Mouse (Mus musculus): ENCODE measurements around the gene Lca5l. TPM values are rescaled to one million over a fixed set of nuclear protein-coding genes. Genes with fewer than 3 reads are reported as not detected.
"Not testable (repeated sequence)": the region's sequence is repeated elsewhere in the genome, so short reads cannot be mapped to it uniquely, and the experiment has no call there.

Lca5l gene
- total and polyA plus RNA-seq, 3 experiments, result 0.12 to 0.24 TPM; not detected in 1

GRCm38 (mm10) chr16:96145110-96145800 is 46.8 kb downstream of the Lca5l start, which contains the start of gene Wrb (continued):
- TF ChIP-seq POLR2AphosphoS5 (IDR thresholded peaks at IDR 0.05; ENCODE audit: borderline replicate concordance, low read depth, low read length), result no peak
- no peak; the same call in 1 of the 2 replicates for TF ChIP-seq ETS1 (IDR thresholded peaks at IDR 0.05; ENCODE audit: low read depth, low read length)
- TF ChIP-seq HCFC1 (IDR thresholded peaks at IDR 0.05; ENCODE audit: low read depth, low read length), result peak; percentile 89
- TF ChIP-seq MAFK (IDR thresholded peaks at IDR 0.05; ENCODE audit: borderline replicate concordance, low read depth, low read length), result no peak
- TF ChIP-seq SMC3 (IDR thresholded peaks at IDR 0.05; ENCODE audit: low read depth, low read length), result peak; percentile 50
- TF ChIP-seq POLR2A (IDR thresholded peaks at IDR 0.05; ENCODE audit: control insufficient read depth in 1 of 2, insufficient read depth in 1 of 2, low read depth in 1 of 2, low read length in 2 of 2, poor library complexity in 1 of 2), result peak in 1 of 2 experiments; percentile 82; a peak in 2 of 4 replicates
- TF ChIP-seq SIN3A (IDR thresholded peaks at IDR 0.05; ENCODE audit: low read length), result peak; percentile 83; the same call in 1 of the 2 replicates
- TF ChIP-seq ZC3H11A (IDR thresholded peaks at IDR 0.05; ENCODE audit: low read depth, low read length), result no peak
- no peak for TF ChIP-seq POLR2AphosphoS2 (IDR thresholded peaks at IDR 0.05; ENCODE audit: low read length)
- peak; percentile 84 for TF ChIP-seq RCOR1 (IDR thresholded peaks at IDR 0.05; ENCODE audit: low read depth, low read length)
- peak; percentile 87 for TF ChIP-seq NELFE (IDR thresholded peaks at IDR 0.05; ENCODE audit: low read depth, low read length)
- no peak for TF ChIP-seq JUND (IDR thresholded peaks at IDR 0.05; ENCODE audit: low read depth, low read length)

- not testable (repeated sequence) for H3K9ac ChIP-seq (ENCODE audit: control insufficient read depth, low read depth, low read length, poor library complexity, severe bottlenecking); H3K27me3 ChIP-seq (ENCODE audit: control insufficient read depth in 1 of 2, insufficient read depth in 2 of 2, low read length in 2 of 2); H3K9me3 ChIP-seq (replicated peaks; ENCODE audit: insufficient read depth, low read length); H3K36me3 ChIP-seq (ENCODE audit: control insufficient read depth in 1 of 2, insufficient read depth in 2 of 2, low read length in 2 of 2); H3K27ac ChIP-seq (ENCODE audit: control insufficient read depth, low read depth, low read length); H3K4me3 ChIP-seq (ENCODE audit: control insufficient read depth in 1 of 2, insufficient read depth in 1 of 2, low read depth in 2 of 2, low read length in 2 of 2); DNase-seq (ENCODE audit: low read depth, low spot score)
- Histone ChIP-seq H3K4me1 (ENCODE audit: control insufficient read depth in 1 of 2, insufficient read depth in 2 of 2, low read length in 2 of 2) (peaks cover 0 to 12% of the 10 kb centered on the region in 2 experiments; a peak in 1 of 4 replicates), H3K79me2 (ENCODE audit: control insufficient read depth, insufficient read depth, low read length, poor library complexity) (peaks cover 37% of the 10 kb centered on the region)
- peak in 1 of 2 experiments; percentile 28; a peak in 1 of 4 replicates for TF ChIP-seq EP300 (IDR thresholded peaks at IDR 0.05; ENCODE audit: low read depth in 1 of 2, low read length in 2 of 2)
Measured at GRCm38 (mm10) chr16:96144748-96145109, 47.3 kb downstream of the Lca5l start.

GRCm38 (mm10) chr16:96128466-96128865 is 63.6 kb downstream of the Lca5l start:
- Histone ChIP-seq H3K4me3 (ENCODE audit: control insufficient read depth in 1 of 2, insufficient read depth in 1 of 2, low read depth in 2 of 2, low read length in 2 of 2) (peak overlapping the region; percentile 79 to 88), H3K27ac (ENCODE audit: control insufficient read depth, low read depth, low read length) (no peak overlapping the region; the same call in 1 of the 2 replicates)
- TF ChIP-seq GABPA (IDR thresholded peaks at IDR 0.05; ENCODE audit: low read depth, low read length), result no peak
- no peak for TF ChIP-seq TAL1 (IDR thresholded peaks at IDR 0.05; ENCODE audit: low read length)
- TF ChIP-seq BHLHE40 (IDR thresholded peaks at IDR 0.05; ENCODE audit: borderline replicate concordance, low read depth, low read length), result no peak
- no peak for TF ChIP-seq MYC (IDR thresholded peaks at IDR 0.05; ENCODE audit: low read depth, low read length)
- no peak for TF ChIP-seq TBP (IDR thresholded peaks at IDR 0.05; ENCODE audit: low read depth, low read length)
- no peak for TF ChIP-seq TCF12 (IDR thresholded peaks at IDR 0.05; ENCODE audit: low read depth, low read length)
- no peak for TF ChIP-seq KAT2A (conservative IDR thresholded peaks at IDR 0.05; ENCODE audit: low read depth, low read length)
- TF ChIP-seq ETS1 (IDR thresholded peaks at IDR 0.05; ENCODE audit: low read depth, low read length), result no peak
- no peak for TF ChIP-seq MAX (IDR thresholded peaks at IDR 0.05; ENCODE audit: low read length)
- no peak for TF ChIP-seq POLR2A (IDR thresholded peaks at IDR 0.05; ENCODE audit: control insufficient read depth in 1 of 2, insufficient read depth in 1 of 2, low read depth in 1 of 2, low read length in 2 of 2, poor library complexity in 1 of 2)

More at GRCm38 (mm10) chr16:96128466-96128865, 63.6 kb downstream of the Lca5l start:
- Histone ChIP-seq H3K79me2 (ENCODE audit: control insufficient read depth, insufficient read depth, low read length, poor library complexity) (peaks cover 14% of the 10 kb centered on the region), H3K9ac (ENCODE audit: control insufficient read depth, low read depth, low read length, poor library complexity, severe bottlenecking) (peak overlapping the region; percentile 89), H3K27me3 (ENCODE audit: control insufficient read depth in 1 of 2, insufficient read depth in 2 of 2, low read length in 2 of 2) (no peaks in the 10 kb centered on the region), H3K9me3 (replicated peaks; ENCODE audit: insufficient read depth, low read length) (no peaks in the 10 kb centered on the region), H3K4me1 (ENCODE audit: control insufficient read depth in 1 of 2, insufficient read depth in 2 of 2, low read length in 2 of 2) (peaks cover 0 to 4% of the 10 kb centered on the region in 2 experiments; a peak in 3 of 4 replicates), H3K36me3 (ENCODE audit: control insufficient read depth in 1 of 2, insufficient read depth in 2 of 2, low read length in 2 of 2) (peaks cover 12 to 13% of the 10 kb centered on the region in 2 experiments)
- DNase-seq (ENCODE audit: low read depth, low spot score), result peak; percentile 28
